Mouse (Mus musculus): Measurements from ENCODE around the gene AC192777.2. TPM values are rescaled to one million over a fixed set of nuclear protein-coding genes. Genes with fewer than 3 reads are reported as not detected.
"Not testable (repeated sequence)": the region's sequence is repeated elsewhere in the genome, so short reads cannot be mapped to it uniquely, and the experiment has no call there.

Gene AC192777.2
- polyA plus RNA-seq (2015; fragmentation: Nextera tagmentation; extraction: Ambion mirVana): not detected in 2 replicates

- H3K4me2 ChIP-seq (replicated peaks); H3K9me3 ChIP-seq; H3K4me1 ChIP-seq; ATAC-seq (replicated peaks); H3K27ac ChIP-seq (replicated peaks); H3K9ac ChIP-seq (replicated peaks); H3K27me3 ChIP-seq; H3K4me3 ChIP-seq; H3K36me3 ChIP-seq: not testable (repeated sequence)
- WGBS: 87% methylated on average over 1 of the region's 1 CpGs
These were observed at the start of gene AC192777.2 for GRCm38 (mm10) chr17:40095150-40095549. AC192777.2 (plus strand) TSS chr17:40095450.

DNA sequence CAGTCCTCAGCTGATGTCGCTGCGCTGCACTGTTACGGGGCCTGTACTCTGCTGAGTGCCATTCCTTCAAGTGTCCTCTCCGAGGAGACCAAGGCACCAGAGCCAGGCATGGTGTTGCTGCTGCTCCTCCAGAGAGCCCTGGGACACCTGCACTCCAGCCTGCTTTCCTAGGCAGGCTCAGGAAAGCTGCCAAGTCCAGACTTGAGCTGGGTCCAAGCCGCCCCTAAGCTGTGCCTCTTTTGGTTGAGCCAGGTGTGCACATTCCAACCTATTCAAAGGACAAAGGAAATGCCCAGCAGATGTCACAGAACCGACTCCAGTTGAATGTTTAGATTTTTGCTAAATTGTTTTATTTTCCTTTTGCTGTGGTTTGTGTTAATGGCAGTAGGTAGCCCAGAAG is 20.9 kb downstream of the AC192777.2 start:
- H3K9me3 ChIP-seq; H3K36me3 ChIP-seq; H3K4me3 ChIP-seq; H3K27ac ChIP-seq (replicated peaks); H3K4me2 ChIP-seq (replicated peaks); H3K4me1 ChIP-seq; H3K9ac ChIP-seq (replicated peaks); H3K27me3 ChIP-seq: not testable (repeated sequence)
- WGBS: 85% methylated on average over 6 of the region's 6 CpGs
- peak; percentile 26; the same call in 1 of the 2 replicates for ATAC-seq (replicated peaks)

- H3K27me3 ChIP-seq; ATAC-seq (replicated peaks); H3K9ac ChIP-seq (replicated peaks); H3K9me3 ChIP-seq; H3K36me3 ChIP-seq; H3K27ac ChIP-seq (replicated peaks); H3K4me2 ChIP-seq (replicated peaks); H3K4me1 ChIP-seq; H3K4me3 ChIP-seq: not testable (repeated sequence)
- 47% methylated on average over 4 of the region's 4 CpGs for WGBS
These were observed 21.6 kb downstream of the AC192777.2 start for GRCm38 (mm10) chr17:40116877-40117276.

Small RNAs within 50 kb of the gene (microRNA-seq; reads per million reads assigned to microRNA genes)
- gene Gm26376: not detected

Other genes starting within 250 kb of the AC192777.2 start
- gene Esp38, start 144.9 kb upstream of the AC192777.2 start, polyA plus RNA-seq (2015; fragmentation: Nextera tagmentation; extraction: Ambion mirVana): not detected in 2 replicates
- not detected in 2 replicates for gene Pgk2, start 113.2 kb downstream of the AC192777.2 start, polyA plus RNA-seq (2015; fragmentation: Nextera tagmentation; extraction: Ambion mirVana)
- not detected in 2 replicates for gene Crisp3, start 146.8 kb downstream of the AC192777.2 start, polyA plus RNA-seq (2015; fragmentation: Nextera tagmentation; extraction: Ambion mirVana)
- not detected in 2 replicates for gene Crisp1, start 223.8 kb downstream of the AC192777.2 start, polyA plus RNA-seq (2015; fragmentation: Nextera tagmentation; extraction: Ambion mirVana)